Mouse (Mus musculus) heart, postnatal 0 days (tissue): Measurements from ENCODE around the gene 1700029I15Rik.

Experiments used
- CTCF ChIP-seq: IDR thresholded peaks from 2 replicates; pipeline ENCODE4 v1.5.1; 2016; ENCODE audit warnings: antibody characterized with exemption, control low read depth, low read depth
- EP300 ChIP-seq: IDR thresholded peaks from 2 replicates; pipeline ENCODE4 v1.6.1; 2016; ENCODE audit warnings: antibody characterized with exemption, low read depth

- no peak for TF ChIP-seq CTCF
- TF ChIP-seq EP300: no peak
Measured at GRCm38 (mm10) chr2:92381901-92382588, at the start of gene 1700029I15Rik.
